Mouse (Mus musculus): Measurements from ENCODE around the gene Cacna1e.

The Cacna1e gene

GRCm38 (mm10) chr1:154832168-154832539, 52.1 kb downstream of the Cacna1e start:
- no peak for DNase-seq

GRCm38 (mm10) chr1:154831269-154832167, 52.8 kb downstream of the Cacna1e start:
- no peak for DNase-seq

GRCm38 (mm10) chr1:154830051-154830450, 54.2 kb downstream of the Cacna1e start:
- no peak for DNase-seq

GRCm38 (mm10) chr1:154823098-154823497, 61.2 kb downstream of the Cacna1e start:
- no peak for DNase-seq

GRCm38 (mm10) chr1:154820422-154820821, 63.9 kb downstream of the Cacna1e start:
- no peak for DNase-seq

GRCm38 (mm10) chr1:154819960-154820359, 64.3 kb downstream of the Cacna1e start:
- no peak for DNase-seq

GRCm38 (mm10) chr1:154818742-154819141, 65.6 kb downstream of the Cacna1e start:
- DNase-seq: no peak

- no peak for DNase-seq
Observed at GRCm38 (mm10) chr1:154816836-154817235, 67.5 kb downstream of the Cacna1e start.

GRCm38 (mm10) chr1:154816267-154816666, 68.0 kb downstream of the Cacna1e start:
- DNase-seq: no peak

- no peak for DNase-seq
Observed at GRCm38 (mm10) chr1:154805742-154806141, 78.6 kb downstream of the Cacna1e start.

- DNase-seq: no peak
Observed at GRCm38 (mm10) chr1:154805038-154805437, 79.3 kb downstream of the Cacna1e start.

GRCm38 (mm10) chr1:154802301-154802904, 81.9 kb downstream of the Cacna1e start:
- no peak for DNase-seq

GRCm38 (mm10) chr1:154799257-154799656, 85.0 kb downstream of the Cacna1e start:
- DNase-seq: no peak

- DNase-seq: no peak
Observed at GRCm38 (mm10) chr1:154798771-154799170, 85.5 kb downstream of the Cacna1e start.

- no peak for DNase-seq
Observed at GRCm38 (mm10) chr1:154796685-154797084, 87.6 kb downstream of the Cacna1e start.

- no peak for DNase-seq
Observed at GRCm38 (mm10) chr1:154794518-154794951, 89.8 kb downstream of the Cacna1e start.

- no peak for DNase-seq
Observed at GRCm38 (mm10) chr1:154791544-154792174, 92.6 kb downstream of the Cacna1e start.

GRCm38 (mm10) chr1:154788491-154788890, 95.8 kb downstream of the Cacna1e start:
- DNase-seq: no peak

GRCm38 (mm10) chr1:154788069-154788468, 96.2 kb downstream of the Cacna1e start:
- peak; percentile 24 for DNase-seq

GRCm38 (mm10) chr1:154787418-154787817, 96.9 kb downstream of the Cacna1e start:
- no peak for DNase-seq

GRCm38 (mm10) chr1:154786243-154786669, 98.0 kb downstream of the Cacna1e start:
- DNase-seq: peak; percentile 54

GRCm38 (mm10) chr1:154784862-154785261, 99.4 kb downstream of the Cacna1e start:
- no peak for DNase-seq

- peak; percentile 36 for DNase-seq
Observed at GRCm38 (mm10) chr1:154783521-154783920, 100.8 kb downstream of the Cacna1e start.
